Mouse (Mus musculus) E14TG2a.4 (cell line): Measurements from ENCODE around the gene Jak2.

ENCODE experiments used
- H3K27me3 ChIP-seq: 2 replicates; pipeline ENCODE4 v1.6.1; 2014; ENCODE audit warnings: low read length, control low read depth; ENCODE audit not compliant: insufficient read depth
- H3K36me3 ChIP-seq: 2 replicates; pipeline ENCODE4 v1.6.1; 2014; ENCODE audit warnings: low read length, control low read depth; ENCODE audit not compliant: insufficient read depth
- H3K4me1 ChIP-seq: replicated peaks from 2 replicates; pipeline ENCODE4 v1.6.1; 2014; ENCODE audit warnings: low read depth, low read length, control low read depth
- H3K4me3 ChIP-seq: replicated peaks from 2 replicates; pipeline ENCODE4 v1.5.1; 2014; ENCODE audit warnings: mild to moderate bottlenecking, low read length
- H3K9me3 ChIP-seq: 2 replicates; pipeline ENCODE4 v1.6.1; 2014; ENCODE audit warnings: low read length, control low read depth
- CTCF ChIP-seq: conservative IDR thresholded peaks from 2 replicates; pipeline ENCODE4 v1.5.1; 2014; ENCODE audit warnings: low read length
- NANOG ChIP-seq: IDR thresholded peaks from 2 replicates; pipeline ENCODE4 v1.6.1; 2014; ENCODE audit warnings: borderline replicate concordance, low read length, mixed read lengths
- POU5F1 ChIP-seq: IDR thresholded peaks from 2 replicates; pipeline ENCODE4 v1.6.1; 2014; ENCODE audit warnings: low read length, borderline replicate concordance

Gene Jak2

GRCm38 (mm10) chr19:29240676-29241075, 11.0 kb upstream of the Jak2 start:
- Histone ChIP-seq H3K4me1 (peaks cover 15% of the 10 kb centered on the region), H3K27me3 (no peaks in the 10 kb centered on the region), H3K36me3 (no peaks in the 10 kb centered on the region), H3K9me3 (no peaks in the 10 kb centered on the region), H3K4me3 (no peak overlapping the region)
- no peak for TF ChIP-seq POU5F1
- TF ChIP-seq NANOG: no peak
- no peak for TF ChIP-seq CTCF

- no peak overlapping the region for H3K4me3 ChIP-seq
- no peaks in the 10 kb centered on the region for H3K27me3 ChIP-seq
- TF ChIP-seq CTCF (no peak), POU5F1 (no peak), NANOG (no peak)
- no peaks in the 10 kb centered on the region for H3K36me3 ChIP-seq
- peaks cover 15% of the 10 kb centered on the region for H3K4me1 ChIP-seq
- H3K9me3 ChIP-seq: no peaks in the 10 kb centered on the region
These were observed 10.0 kb upstream of the Jak2 start for GRCm38 (mm10) chr19:29241581-29241980.

DNA sequence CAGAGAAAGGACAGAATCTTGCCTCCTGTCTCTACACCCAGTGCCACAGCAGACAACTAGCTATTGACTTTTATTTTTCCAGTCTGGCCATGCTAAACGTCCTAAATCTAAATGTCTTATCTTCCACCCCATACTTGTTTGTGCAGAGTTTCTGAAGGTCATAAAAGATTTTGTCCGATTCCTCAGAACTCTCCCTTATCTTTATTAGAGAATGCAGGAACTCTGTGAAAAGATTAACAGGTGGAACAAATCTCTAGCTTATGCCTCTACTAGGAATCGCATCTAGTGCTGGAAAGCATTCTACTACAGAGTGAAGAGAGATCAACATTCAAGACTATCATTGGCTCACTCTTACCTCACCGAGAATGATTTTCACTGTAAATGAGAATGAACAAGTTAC, 1.7 kb upstream of the Jak2 start:
- H3K36me3 ChIP-seq: no peaks in the 10 kb centered on the region
- peaks cover 38% of the 10 kb centered on the region for H3K4me1 ChIP-seq
- no peaks in the 10 kb centered on the region for H3K9me3 ChIP-seq
- TF ChIP-seq POU5F1: no peak
- TF ChIP-seq CTCF: no peak
- TF ChIP-seq NANOG: no peak
- H3K27me3 ChIP-seq: peaks cover 55% of the 10 kb centered on the region
- H3K4me3 ChIP-seq: no peak overlapping the region

DNA sequence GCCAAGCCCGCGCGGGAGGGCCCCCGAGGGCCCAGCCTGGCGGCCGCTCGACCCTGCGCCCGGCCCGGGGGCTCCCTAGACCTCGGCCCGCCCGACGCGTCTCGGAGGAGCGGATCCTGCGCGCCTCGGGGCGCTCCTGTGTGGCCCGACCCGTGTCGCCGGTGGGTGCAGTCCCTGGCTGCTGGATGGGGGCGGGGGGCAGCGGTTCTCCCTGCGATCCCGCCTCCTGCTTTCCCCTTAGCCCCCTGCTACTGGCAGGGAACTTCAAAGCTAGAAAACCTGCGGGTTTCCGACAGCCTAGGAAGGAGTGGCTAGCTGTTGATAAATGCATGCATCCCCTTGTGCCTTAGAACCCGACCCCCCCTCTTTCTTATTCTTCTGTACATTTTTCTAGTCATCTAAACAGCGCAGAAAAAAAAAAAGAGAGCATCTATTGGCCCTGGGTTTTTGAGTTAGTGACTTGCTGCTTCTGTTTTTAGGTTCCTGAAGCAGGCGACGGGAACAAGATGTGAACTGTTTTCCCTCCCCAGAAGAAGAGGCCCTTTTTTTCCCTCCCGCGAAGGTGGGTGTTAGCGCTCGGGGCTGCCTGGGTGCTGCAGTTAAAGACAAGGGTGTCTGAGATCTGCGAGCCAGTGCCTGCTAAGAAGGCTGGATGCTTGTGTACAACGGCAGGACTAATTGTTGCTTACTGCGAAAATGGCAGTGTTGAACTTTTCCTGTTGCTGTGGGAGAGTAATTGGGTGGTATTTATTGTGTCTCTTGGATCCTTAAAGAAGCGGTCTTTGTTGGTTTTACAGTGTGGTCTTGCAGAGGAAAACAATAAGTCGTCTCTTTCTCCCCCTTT, 552 bp downstream of the Jak2 start:
- Histone ChIP-seq H3K36me3 (no peaks in the 10 kb centered on the region), H3K4me3 (peak overlapping the region; percentile 87), H3K27me3 (peaks cover 54% of the 10 kb centered on the region), H3K9me3 (no peaks in the 10 kb centered on the region), H3K4me1 (peaks cover 40% of the 10 kb centered on the region)
- TF ChIP-seq NANOG (no peak), CTCF (no peak), POU5F1 (no peak)

GRCm38 (mm10) chr19:29252831-29253545, 1.4 kb downstream of the Jak2 start:
- Histone ChIP-seq H3K27me3 (peaks cover 50% of the 10 kb centered on the region), H3K36me3 (no peaks in the 10 kb centered on the region), H3K9me3 (no peaks in the 10 kb centered on the region), H3K4me3 (no peak overlapping the region), H3K4me1 (peaks cover 41% of the 10 kb centered on the region)
- TF ChIP-seq POU5F1: no peak
- no peak for TF ChIP-seq NANOG
- no peak for TF ChIP-seq CTCF

DNA sequence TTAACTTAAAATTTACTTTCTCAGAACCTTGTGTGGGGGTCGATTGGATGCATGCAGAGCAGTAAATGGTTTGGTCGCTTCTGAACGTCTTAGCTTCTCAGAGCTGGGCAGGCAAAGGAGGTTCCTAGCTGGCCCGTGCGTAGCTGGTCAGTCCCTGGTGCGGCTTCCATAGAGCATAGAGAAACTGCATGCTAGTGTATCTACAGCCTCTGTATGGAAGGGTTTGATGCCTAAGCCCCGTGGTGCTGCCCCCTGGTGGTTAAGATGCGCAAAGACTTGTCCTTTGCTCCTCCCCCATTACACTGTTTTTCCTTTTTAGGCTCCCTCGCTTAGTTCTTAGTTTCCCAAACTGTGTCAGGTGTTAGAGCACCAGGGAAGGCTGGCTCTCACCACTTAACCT, 2.1 kb downstream of the Jak2 start:
- no peak for TF ChIP-seq POU5F1
- TF ChIP-seq CTCF: peak; percentile 92
- no peak for TF ChIP-seq NANOG
- H3K36me3 ChIP-seq: no peaks in the 10 kb centered on the region
- no peak overlapping the region for H3K4me3 ChIP-seq
- H3K27me3 ChIP-seq: peaks cover 44% of the 10 kb centered on the region
- peaks cover 41% of the 10 kb centered on the region for H3K4me1 ChIP-seq
- H3K9me3 ChIP-seq: no peaks in the 10 kb centered on the region

DNA sequence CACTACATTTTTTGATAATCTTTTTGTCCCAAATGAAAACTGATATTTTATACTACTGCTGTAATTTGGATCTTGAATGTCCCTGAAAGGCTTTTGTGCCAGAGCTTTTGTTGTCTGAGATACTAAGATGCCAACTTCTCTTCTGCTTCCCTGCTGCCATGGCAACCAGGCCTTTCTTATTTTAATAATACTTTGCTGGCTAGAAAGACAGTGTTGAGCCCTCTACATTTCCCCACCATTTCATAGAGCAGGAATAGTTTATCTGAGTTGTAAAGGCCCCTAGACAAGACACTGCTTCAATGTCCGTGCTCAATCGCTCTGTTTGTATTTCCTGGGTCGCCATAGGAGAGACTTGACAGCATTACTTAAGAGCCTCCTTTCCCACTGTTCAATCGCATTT, 3.0 kb downstream of the Jak2 start:
- Histone ChIP-seq H3K27me3 (peaks cover 34% of the 10 kb centered on the region), H3K9me3 (no peaks in the 10 kb centered on the region), H3K4me1 (peaks cover 41% of the 10 kb centered on the region), H3K4me3 (no peak overlapping the region), H3K36me3 (no peaks in the 10 kb centered on the region)
- no peak for TF ChIP-seq NANOG
- no peak for TF ChIP-seq POU5F1
- no peak for TF ChIP-seq CTCF

GRCm38 (mm10) chr19:29255327-29256027, 3.8 kb downstream of the Jak2 start:
- H3K27me3 ChIP-seq: peaks cover 26% of the 10 kb centered on the region
- H3K36me3 ChIP-seq: no peaks in the 10 kb centered on the region
- no peak overlapping the region for H3K4me3 ChIP-seq
- no peaks in the 10 kb centered on the region for H3K9me3 ChIP-seq
- H3K4me1 ChIP-seq: peaks cover 37% of the 10 kb centered on the region
- TF ChIP-seq NANOG: no peak
